Mouse (Mus musculus) testis, adult 2 months (tissue): ENCODE measurements around the gene Ngf. TPM values are rescaled to one million over a fixed set of nuclear protein-coding genes. Genes with fewer than 3 reads are reported as not detected.

Experiments
- H3K27ac ChIP-seq: fragments of 200-500 bp; 2 replicates; pipeline ENCODE4 v1.5.1; 2012; ENCODE audit warnings: low read depth, low read length; ENCODE audit not compliant: control insufficient read depth, insufficient read depth
- H3K27me3 ChIP-seq: fragments of 200-500 bp; 2 replicates; pipeline ENCODE4 v1.6.1; 2012; ENCODE audit warnings: mild to moderate bottlenecking, low read length, moderate library complexity; ENCODE audit not compliant: control insufficient read depth, insufficient read depth
- H3K36me3 ChIP-seq: fragments of 200-500 bp; 2 replicates; pipeline ENCODE4 v1.6.1; 2012; ENCODE audit warnings: mild to moderate bottlenecking, low read length; ENCODE audit not compliant: control insufficient read depth, insufficient read depth
- H3K4me1 ChIP-seq: fragments of 200-500 bp; 2 replicates; pipeline ENCODE4 v1.6.1; 2012; ENCODE audit warnings: low read length; ENCODE audit not compliant: control insufficient read depth, insufficient read depth
- H3K4me3 ChIP-seq: fragments of 200-500 bp; 2 replicates; pipeline ENCODE4 v1.5.1; 2012; ENCODE audit warnings: low read depth, mild to moderate bottlenecking, low read length, moderate library complexity, mixed read lengths; ENCODE audit not compliant: control insufficient read depth
- CTCF ChIP-seq: fragments of 200-500 bp; IDR thresholded peaks from 2 replicates; pipeline ENCODE4 v1.5.1; 2012; ENCODE audit warnings: low read depth, mild to moderate bottlenecking, inconsistent platforms, low read length, moderate library complexity; ENCODE audit not compliant: control insufficient read depth, insufficient read depth, insufficient replicate concordance
- POLR2A ChIP-seq: fragments of 200-500 bp; IDR thresholded peaks from 2 replicates; pipeline ENCODE4 v1.6.1; 2012; ENCODE audit warnings: low read depth, mild to moderate bottlenecking, inconsistent platforms, low read length, moderate library complexity; ENCODE audit not compliant: control insufficient read depth
- polyA plus RNA-seq: library from polyadenylated mRNA; depleted of rRNA; stranded (reverse); fragments of >200 nt; gene quantifications from 2 replicates; pipeline ENCODE4 v1.2.3, GENCODE M21; 2012

The Ngf gene
- polyA plus RNA-seq, 1 experiment = 0.38 TPM

DNA sequence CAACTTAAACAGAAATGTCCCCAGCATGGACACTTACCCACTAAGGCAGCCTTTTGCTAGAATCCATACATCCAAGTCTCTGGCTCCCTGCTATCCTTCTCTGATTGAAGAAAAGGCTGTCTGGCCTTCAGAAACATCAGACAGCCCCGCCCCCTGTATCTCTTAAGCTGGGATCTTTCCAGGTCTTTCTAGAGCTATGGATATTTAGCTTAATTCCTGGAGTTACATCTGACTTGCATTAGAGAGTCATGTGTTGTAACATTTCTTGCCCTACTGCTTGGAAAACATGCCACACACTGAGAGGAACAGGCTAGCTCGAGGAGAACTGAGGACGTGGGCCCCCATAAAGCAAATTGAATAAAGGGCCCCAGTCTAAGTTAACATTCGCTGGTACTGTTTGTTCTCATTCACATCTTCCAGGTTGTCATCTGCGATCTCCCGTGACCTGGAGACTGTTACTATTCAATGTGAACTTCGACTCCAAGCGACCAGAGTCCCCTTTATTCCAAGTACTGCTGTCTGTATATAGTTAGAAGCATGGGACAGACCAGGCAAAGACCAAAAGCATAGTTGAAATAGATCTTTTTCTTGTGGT, 38.0 kb downstream of the Ngf start:
- Histone ChIP-seq H3K4me1 (no peaks in the 10 kb centered on the region), H3K27ac (no peak overlapping the region), H3K4me3 (no peak overlapping the region), H3K36me3 (no peaks in the 10 kb centered on the region), H3K27me3 (no peaks in the 10 kb centered on the region)
- no peak for TF ChIP-seq POLR2A
- TF ChIP-seq CTCF = no peak

DNA sequence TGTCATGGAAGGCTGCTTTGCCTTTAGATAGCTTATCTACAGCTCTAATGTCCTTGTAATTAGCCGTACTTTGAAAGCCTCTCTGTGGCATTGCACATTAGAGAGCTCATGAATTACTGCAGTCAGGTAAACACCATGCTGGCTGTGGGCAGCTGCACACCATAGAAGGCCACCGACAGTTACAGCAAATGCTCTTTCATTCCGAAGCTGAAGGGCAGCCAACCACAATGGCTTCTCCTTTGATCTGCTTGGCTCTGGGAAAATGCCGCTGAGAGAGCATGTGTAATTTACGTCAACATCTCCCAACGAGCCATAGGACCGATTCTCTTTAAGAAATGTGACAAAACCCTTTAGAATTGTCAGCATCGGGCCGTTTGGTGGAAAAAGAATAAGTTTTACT, 38.7 kb downstream of the Ngf start:
- Histone ChIP-seq H3K4me1 (no peaks in the 10 kb centered on the region), H3K4me3 (no peak overlapping the region), H3K27me3 (no peaks in the 10 kb centered on the region), H3K36me3 (no peaks in the 10 kb centered on the region), H3K27ac (no peak overlapping the region)
- TF ChIP-seq CTCF (no peak), POLR2A (no peak)

DNA sequence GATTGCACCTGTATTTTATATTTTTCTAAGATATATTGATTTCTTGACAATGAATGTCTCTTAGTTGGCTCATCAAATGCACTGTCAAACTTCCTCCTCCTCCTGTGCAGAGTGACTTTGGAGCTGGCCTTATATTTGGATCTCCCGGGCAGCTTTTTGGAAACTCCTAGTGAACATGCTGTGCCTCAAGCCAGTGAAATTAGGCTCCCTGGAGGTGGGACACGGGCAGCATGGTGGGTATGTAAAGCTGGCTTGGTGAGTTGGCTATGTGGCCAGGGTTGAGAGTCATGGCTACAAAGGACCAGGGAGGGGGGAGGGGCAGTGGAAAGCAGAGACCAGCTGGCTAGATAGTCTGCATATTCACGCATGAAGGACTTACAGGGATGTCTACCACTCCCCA, 39.9 kb downstream of the Ngf start:
- Histone ChIP-seq H3K36me3 (no peaks in the 10 kb centered on the region), H3K4me1 (no peaks in the 10 kb centered on the region), H3K27ac (no peak overlapping the region), H3K4me3 (no peak overlapping the region), H3K27me3 (no peaks in the 10 kb centered on the region)
- TF ChIP-seq CTCF (no peak), POLR2A (no peak)

DNA sequence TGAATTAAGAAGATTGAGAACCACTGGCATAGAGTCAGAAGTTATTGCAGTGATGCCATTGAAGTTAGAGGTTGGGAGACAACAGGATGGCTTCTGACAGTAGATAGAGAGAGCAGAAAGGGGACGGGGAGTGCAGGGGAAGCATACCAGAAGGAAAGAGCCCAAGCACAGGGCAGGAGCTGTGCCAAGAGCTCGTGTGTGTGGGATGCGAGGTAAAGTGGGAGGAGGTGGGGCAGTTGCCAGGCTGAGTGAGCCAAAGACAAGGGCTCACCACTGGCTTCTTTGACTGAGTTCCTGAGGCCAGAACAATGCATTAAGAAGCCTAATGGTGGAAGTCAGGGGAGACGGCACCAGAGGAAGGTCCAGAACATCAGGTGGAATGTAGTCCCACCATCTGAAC, 47.2 kb downstream of the Ngf start:
- TF ChIP-seq CTCF = no peak
- TF ChIP-seq POLR2A = no peak
- Histone ChIP-seq H3K36me3 (no peaks in the 10 kb centered on the region), H3K4me1 (no peaks in the 10 kb centered on the region), H3K4me3 (no peak overlapping the region), H3K27ac (no peak overlapping the region), H3K27me3 (no peaks in the 10 kb centered on the region)

DNA sequence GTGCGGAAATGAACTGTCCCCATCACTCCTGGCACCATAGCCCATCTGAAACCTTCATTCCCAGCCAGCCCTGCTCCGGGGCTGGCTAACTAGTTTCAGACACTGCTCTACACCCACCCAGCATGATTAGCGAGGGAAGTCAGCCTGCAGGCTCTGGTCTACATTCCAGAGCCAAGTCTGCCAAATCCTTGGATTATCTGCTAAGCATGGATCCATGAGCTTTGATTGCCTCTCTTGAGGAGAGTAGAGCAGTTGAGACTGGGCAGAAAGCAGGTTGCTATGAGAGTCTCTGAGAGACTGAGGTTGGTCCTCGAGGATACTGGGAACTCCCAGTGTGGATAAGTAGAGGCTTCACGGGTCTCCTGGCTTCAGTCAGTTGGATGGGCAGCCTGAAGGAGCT, 51.3 kb downstream of the Ngf start:
- Histone ChIP-seq H3K27ac (no peak overlapping the region), H3K4me1 (no peaks in the 10 kb centered on the region), H3K27me3 (no peaks in the 10 kb centered on the region), H3K36me3 (no peaks in the 10 kb centered on the region), H3K4me3 (no peak overlapping the region)
- TF ChIP-seq POLR2A (no peak), CTCF (no peak)

DNA sequence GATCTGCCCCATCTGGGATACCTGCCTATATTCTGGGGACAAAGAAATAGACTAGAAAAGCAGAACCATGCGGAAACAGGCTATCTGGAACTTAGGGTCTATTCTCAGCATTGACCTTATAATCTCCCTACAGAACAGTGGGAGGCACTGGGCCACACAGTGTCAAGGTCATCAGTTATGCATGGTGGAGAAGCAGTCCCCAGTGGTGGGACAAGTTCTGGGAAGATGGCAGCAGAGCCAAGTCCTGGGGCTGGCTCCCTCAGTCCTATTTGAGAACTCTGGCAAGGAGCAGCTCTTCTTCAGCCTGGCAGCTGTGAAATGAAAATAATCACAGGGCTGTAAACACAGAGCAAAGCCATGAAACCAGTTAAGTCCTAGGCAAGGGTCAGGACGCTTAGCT, 54.0 kb downstream of the Ngf start:
- Histone ChIP-seq H3K27ac (no peak overlapping the region), H3K36me3 (no peaks in the 10 kb centered on the region), H3K4me3 (no peak overlapping the region), H3K4me1 (no peaks in the 10 kb centered on the region), H3K27me3 (no peaks in the 10 kb centered on the region)
- no peak for TF ChIP-seq CTCF
- no peak for TF ChIP-seq POLR2A

DNA sequence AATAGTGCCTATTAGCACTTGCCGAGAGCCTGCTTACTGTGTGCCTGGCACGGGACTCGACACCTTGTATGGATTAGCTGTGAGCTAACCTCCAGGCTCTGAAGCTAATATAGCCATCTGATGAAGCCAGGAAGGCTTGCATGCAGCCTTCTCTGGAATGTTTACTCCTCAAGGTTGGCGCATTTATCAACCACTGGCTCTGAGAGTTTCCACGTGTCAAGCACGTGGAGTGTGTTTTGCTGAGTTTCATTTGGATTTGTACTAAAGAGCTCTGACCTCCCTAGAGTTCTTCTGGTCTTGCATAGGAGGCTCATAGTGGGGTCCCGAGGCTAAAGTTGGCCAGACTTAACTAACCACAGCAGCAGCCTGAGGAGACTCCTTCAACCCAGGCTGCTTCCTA, 55.2 kb downstream of the Ngf start:
- no peak for TF ChIP-seq CTCF
- no peaks in the 10 kb centered on the region for H3K36me3 ChIP-seq
- H3K4me3 ChIP-seq = no peak overlapping the region
- H3K27ac ChIP-seq = no peak overlapping the region
- H3K27me3 ChIP-seq = no peaks in the 10 kb centered on the region
- H3K4me1 ChIP-seq = no peaks in the 10 kb centered on the region

DNA sequence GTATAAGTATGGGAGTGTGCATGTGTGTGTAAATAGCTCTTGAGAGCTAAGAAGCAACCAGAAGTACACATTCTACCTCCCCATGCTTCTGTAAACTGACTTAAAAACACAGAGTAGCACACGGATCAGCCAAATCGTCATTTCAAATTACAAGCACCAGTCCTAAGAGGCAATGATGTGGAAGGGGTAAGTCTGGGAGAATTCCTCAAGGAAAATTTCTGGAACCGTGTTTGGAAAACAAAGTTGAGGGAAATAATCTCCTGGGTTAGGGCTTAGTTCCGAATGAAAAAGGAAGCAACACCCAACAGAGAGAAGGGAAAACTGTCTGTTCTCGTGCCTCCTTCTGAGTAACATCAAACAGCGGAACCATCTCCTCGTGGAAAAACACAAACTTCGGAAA, 56.1 kb downstream of the Ngf start:
- H3K4me1 ChIP-seq = no peaks in the 10 kb centered on the region
- no peak for TF ChIP-seq POLR2A
- no peak for TF ChIP-seq CTCF
- no peaks in the 10 kb centered on the region for H3K36me3 ChIP-seq
- H3K4me3 ChIP-seq = no peak overlapping the region
- H3K27me3 ChIP-seq = no peaks in the 10 kb centered on the region
- H3K27ac ChIP-seq = no peak overlapping the region
